Mouse (Mus musculus): ENCODE measurements around the gene Dzip1.

The Dzip1 gene

GRCm38 (mm10) chr14:118920654-118921053, 4.6 kb downstream of the Dzip1 start:
- DNase-seq = no peak

GRCm38 (mm10) chr14:118919025-118919424, 6.2 kb downstream of the Dzip1 start:
- DNase-seq = no peak

GRCm38 (mm10) chr14:118913651-118914050, 11.6 kb downstream of the Dzip1 start:
- no peak for DNase-seq

GRCm38 (mm10) chr14:118911521-118911920, 13.7 kb downstream of the Dzip1 start:
- DNase-seq = no peak

- DNase-seq = peak; percentile 80
Measured at GRCm38 (mm10) chr14:118910332-118911222, 14.7 kb downstream of the Dzip1 start.

GRCm38 (mm10) chr14:118909872-118910271, 15.4 kb downstream of the Dzip1 start:
- no peak for DNase-seq

GRCm38 (mm10) chr14:118907592-118907991, 17.7 kb downstream of the Dzip1 start:
- DNase-seq = no peak

GRCm38 (mm10) chr14:118903867-118904562, 21.2 kb downstream of the Dzip1 start:
- DNase-seq = no peak

GRCm38 (mm10) chr14:118903397-118903796, 21.9 kb downstream of the Dzip1 start:
- no peak for DNase-seq

- no peak for DNase-seq
Measured at GRCm38 (mm10) chr14:118900911-118901310, 24.3 kb downstream of the Dzip1 start.

GRCm38 (mm10) chr14:118899940-118900339, 25.3 kb downstream of the Dzip1 start:
- no peak for DNase-seq

- no peak for DNase-seq
Measured at GRCm38 (mm10) chr14:118895655-118896054, 29.6 kb downstream of the Dzip1 start.

- no peak for DNase-seq
Measured at GRCm38 (mm10) chr14:118895228-118895627, 30.0 kb downstream of the Dzip1 start.

- DNase-seq = no peak
Measured at GRCm38 (mm10) chr14:118890101-118890500, 35.2 kb downstream of the Dzip1 start.

- no peak for DNase-seq
Measured at GRCm38 (mm10) chr14:118884250-118884556, 41.1 kb downstream of the Dzip1 start.

GRCm38 (mm10) chr14:118883344-118884249, 41.7 kb downstream of the Dzip1 start:
- no peak for DNase-seq

- no peak for DNase-seq
Measured at GRCm38 (mm10) chr14:118880696-118881095, 44.6 kb downstream of the Dzip1 start.

GRCm38 (mm10) chr14:118878346-118878910, 46.8 kb downstream of the Dzip1 start:
- no peak for DNase-seq

- no peak for DNase-seq
Measured at GRCm38 (mm10) chr14:118874786-118875415, 50.4 kb downstream of the Dzip1 start.

- no peak for DNase-seq
Measured at GRCm38 (mm10) chr14:118874126-118874525, 51.1 kb downstream of the Dzip1 start.

GRCm38 (mm10) chr14:118869712-118870111, 55.5 kb downstream of the Dzip1 start:
- no peak for DNase-seq

- DNase-seq = no peak
Measured at GRCm38 (mm10) chr14:118868102-118868724, 57.0 kb downstream of the Dzip1 start.
